Mouse (Mus musculus) C2C12 (cell line): ENCODE measurements at regions not wholly inside any gene's neighbourhood (a gene's known extent, or its start where the extent isn't known, plus 50 kb on each side); places are given as distances from the start of the nearest gene placed in this dataset.

Source experiments
- H3K27me3 ChIP-seq: one replicate; pipeline ENCODE4 v1.6.1; 2011; ENCODE audit not compliant: control insufficient read depth, insufficient read depth, insufficient read length
- H3K36me3 ChIP-seq: one replicate; pipeline ENCODE4 v1.6.1; 2011; ENCODE audit not compliant: control insufficient read depth, insufficient read depth
- H3K4me3 ChIP-seq: one replicate; pipeline ENCODE4 v1.5.1; 2011; ENCODE audit warnings: mild to moderate bottlenecking, control low read depth; ENCODE audit not compliant: poor library complexity, insufficient read depth, severe bottlenecking
- H3K79me2 ChIP-seq: one replicate; pipeline ENCODE4 v1.6.1; 2011; ENCODE audit not compliant: control insufficient read depth, insufficient read depth
- H3K79me3 ChIP-seq: one replicate; pipeline ENCODE4 v1.6.1; 2011; ENCODE audit warnings: low read depth, control low read depth
- H3ac ChIP-seq: one replicate; pipeline ENCODE3; 2011; ENCODE audit warnings: low read depth; ENCODE audit not compliant: control insufficient read depth, insufficient read length
- CEBPB ChIP-seq: IDR thresholded peaks from one replicate; pipeline ENCODE4 v1.6.1; 2011; ENCODE audit warnings: low read depth, mild to moderate bottlenecking, control low read depth, moderate library complexity
- CTCF ChIP-seq: IDR thresholded peaks from one replicate; pipeline ENCODE4 v1.5.1; 2011; ENCODE audit not compliant: control insufficient read depth, insufficient read depth, insufficient read length
- FOSL1 ChIP-seq: IDR thresholded peaks from one replicate; pipeline ENCODE4 v1.8.0; 2011; ENCODE audit warnings: mild to moderate bottlenecking, low read length; ENCODE audit not compliant: poor library complexity, insufficient read depth, severe bottlenecking
- MAX ChIP-seq: IDR thresholded peaks from one replicate; pipeline ENCODE4 v1.6.1; 2011; ENCODE audit warnings: mild to moderate bottlenecking, control low read depth
- MYOD1 ChIP-seq: IDR thresholded peaks from one replicate; pipeline ENCODE4 v1.6.1; 2011; ENCODE audit warnings: low read depth; ENCODE audit not compliant: control insufficient read depth, insufficient read length
- MYOG ChIP-seq: IDR thresholded peaks from one replicate; pipeline ENCODE4 v1.6.1; 2011; ENCODE audit not compliant: control insufficient read depth, insufficient read length; ENCODE audit errors: extremely low read depth
- USF1 ChIP-seq: IDR thresholded peaks from one replicate; pipeline ENCODE4 v1.6.1; 2011; ENCODE audit warnings: low read depth, mild to moderate bottlenecking, control low read depth, moderate library complexity

- no peak overlapping the region for H3K4me3 ChIP-seq
Observed at GRCm38 (mm10) chr13:59917185-59917584, 94.2 kb upstream of the Tut7 start.

GRCm38 (mm10) chr13:59916166-59917044 lies 93.5 kb upstream of the Tut7 start:
- no peak for TF ChIP-seq MYOD1
- H3K79me2 ChIP-seq, result no peaks in the 10 kb centered on the region
- no peaks in the 10 kb centered on the region for H3K27me3 ChIP-seq
- H3K36me3 ChIP-seq, result no peaks in the 10 kb centered on the region
- no peak overlapping the region for H3K4me3 ChIP-seq
- no peaks in the 10 kb centered on the region for H3K79me3 ChIP-seq
- H3ac ChIP-seq, result no peak overlapping the region

More at GRCm38 (mm10) chr13:59917185-59917584, 94.2 kb upstream of the Tut7 start:
- Histone ChIP-seq H3K79me3 (no peaks in the 10 kb centered on the region), H3K27me3 (no peaks in the 10 kb centered on the region), H3ac (no peak overlapping the region), H3K79me2 (no peaks in the 10 kb centered on the region), H3K36me3 (no peaks in the 10 kb centered on the region)
- TF ChIP-seq CTCF (no peak), USF1 (no peak), MAX (no peak)

- H3K79me3 ChIP-seq, result no peaks in the 10 kb centered on the region
- no peaks in the 10 kb centered on the region for H3K36me3 ChIP-seq
- no peaks in the 10 kb centered on the region for H3K27me3 ChIP-seq
- no peaks in the 10 kb centered on the region for H3K79me2 ChIP-seq
- TF ChIP-seq MYOD1 (no peak), CTCF (no peak), CEBPB (no peak)
- H3K4me3 ChIP-seq, result no peak overlapping the region
- no peak overlapping the region for H3ac ChIP-seq
Observed at GRCm38 (mm10) chr13:59915734-59916133, 92.8 kb upstream of the Tut7 start.

GRCm38 (mm10) chr13:59910179-59911071 lies 87.5 kb upstream of the Tut7 start:
- Histone ChIP-seq H3K27me3 (no peaks in the 10 kb centered on the region), H3K4me3 (no peak overlapping the region), H3K79me2 (no peaks in the 10 kb centered on the region), H3K36me3 (no peaks in the 10 kb centered on the region), H3K79me3 (no peaks in the 10 kb centered on the region), H3ac (no peak overlapping the region)
- TF ChIP-seq MYOG (no peak), MYOD1 (no peak), MAX (no peak), CEBPB (no peak), USF1 (no peak), CTCF (no peak), FOSL1 (no peak)

GRCm38 (mm10) chr13:59909400-59909799 lies 86.5 kb upstream of the Tut7 start:
- Histone ChIP-seq H3K27me3 (no peaks in the 10 kb centered on the region), H3K4me3 (no peak overlapping the region), H3K79me3 (no peaks in the 10 kb centered on the region), H3ac (no peak overlapping the region), H3K79me2 (no peaks in the 10 kb centered on the region), H3K36me3 (no peaks in the 10 kb centered on the region)
- TF ChIP-seq CTCF (no peak), CEBPB (no peak), MYOG (no peak)

- H3K79me2 ChIP-seq, result no peaks in the 10 kb centered on the region
- no peak overlapping the region for H3ac ChIP-seq
- no peak overlapping the region for H3K4me3 ChIP-seq
- no peaks in the 10 kb centered on the region for H3K79me3 ChIP-seq
- TF ChIP-seq CTCF, result no peak
- H3K36me3 ChIP-seq, result no peaks in the 10 kb centered on the region
- no peaks in the 10 kb centered on the region for H3K27me3 ChIP-seq
Observed at GRCm38 (mm10) chr13:59908786-59909185, 85.8 kb upstream of the Tut7 start.
